Mouse (Mus musculus): ENCODE data around the gene Tmem273.

- TF ChIP-seq POLR2A (IDR thresholded peaks at IDR 0.05; ENCODE audit: borderline replicate concordance, insufficient read depth, low read length) (no peak), CTCF (IDR thresholded peaks at IDR 0.05; ENCODE audit: borderline replicate concordance, insufficient read depth, low read depth, low read length) (no peak)
These were observed 49.8 kb downstream of the Tmem273 start for GRCm38 (mm10) chr14:32835596-32835995.
